Mouse (Mus musculus) cerebellum, postnatal 25 days (tissue): ENCODE results near the gene Olfr19.
"Not testable (repeated sequence)": the region's sequence is repeated elsewhere in the genome, so short reads cannot be mapped to it uniquely, and the experiment has no call there.

Experiments used
- DNase-seq, 2 experiments: peaks; one replicate each; pipeline ENCODE4 v3.0.0; 2021; ENCODE audit warnings: mixed read lengths in 2 of 2

Olfr19 gene

DNA sequence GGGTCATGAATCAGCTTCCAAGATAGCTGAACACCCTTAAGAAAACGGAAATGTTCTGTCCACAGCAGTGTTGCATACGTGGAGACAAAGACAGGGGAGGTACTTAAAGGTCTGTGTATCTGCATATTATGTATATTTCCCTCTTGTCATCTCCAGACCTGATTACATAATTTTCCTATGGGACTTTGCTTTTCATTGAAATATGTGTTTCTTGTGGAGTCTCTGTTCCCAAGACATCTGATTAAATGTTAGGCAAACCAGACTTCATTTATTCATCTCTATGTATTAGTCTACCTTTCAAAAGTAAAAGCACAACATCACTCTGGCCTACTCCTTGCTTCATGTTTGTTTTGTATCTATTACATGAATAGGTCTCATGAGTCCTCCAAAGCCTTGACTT, at the start of gene Olfr19:
Olfr19 (minus strand) TSS at position 101 of the 400 bp plus-strand sequence.
- DNase-seq: no peak

DNA sequence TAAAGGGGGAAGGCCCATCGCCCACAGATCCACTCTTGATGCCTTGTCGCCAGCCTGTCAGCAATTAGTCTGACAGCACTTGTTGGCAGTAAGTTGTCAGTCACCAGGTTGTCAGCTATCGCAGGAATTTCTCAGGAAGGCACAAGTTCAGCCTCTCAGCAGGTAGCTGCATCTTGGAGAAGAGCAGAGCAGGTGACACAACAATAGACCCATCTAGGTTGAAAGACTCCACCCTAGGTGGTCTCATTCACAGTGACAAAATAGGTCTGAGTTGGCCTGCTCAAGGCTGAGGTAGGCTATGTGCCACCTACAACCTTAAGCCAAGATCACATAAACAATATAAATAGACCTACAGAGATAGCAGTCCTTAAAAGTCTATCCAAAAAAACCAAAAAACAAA, 8.8 kb upstream of the Olfr19 start:
- no peak for DNase-seq

DNA sequence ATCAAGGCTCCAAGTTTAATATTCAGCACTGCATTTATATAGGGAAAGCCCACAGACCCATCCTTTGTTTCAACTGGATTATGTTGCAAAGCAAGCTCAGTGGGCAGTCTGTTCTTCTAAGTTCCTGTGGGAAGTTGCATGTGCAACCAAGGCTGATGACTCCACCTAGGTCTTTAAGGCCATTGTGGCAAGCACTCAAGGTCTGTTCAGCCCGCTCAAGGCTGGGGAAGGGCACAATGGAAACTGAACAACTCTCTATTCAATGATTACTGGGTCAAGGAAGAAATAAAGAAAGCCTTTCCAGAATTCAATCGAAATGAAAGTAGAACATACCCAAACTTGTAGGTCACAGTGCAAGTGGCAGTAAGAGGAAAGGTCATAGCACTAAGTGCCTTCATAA, 7.8 kb upstream of the Olfr19 start:
- no peak for DNase-seq

DNA sequence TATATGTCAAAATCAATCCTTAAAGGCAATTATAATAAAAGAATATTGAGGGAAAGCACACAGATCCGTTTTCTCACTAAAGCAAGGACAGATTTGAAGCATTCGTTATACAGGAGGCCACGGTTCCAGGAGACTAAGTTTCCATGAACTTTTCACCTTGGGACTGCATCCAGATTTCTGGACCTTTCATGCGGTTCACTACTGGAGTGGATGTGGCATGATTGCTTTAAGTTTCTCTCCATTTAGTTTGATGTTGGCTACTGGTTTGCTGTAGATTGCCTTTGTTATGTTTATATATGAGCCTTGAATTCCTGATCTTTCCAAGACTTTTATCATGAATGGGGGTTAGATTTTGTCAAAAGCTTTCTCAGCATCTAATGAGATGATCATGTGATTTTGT, 11.2 kb downstream of the Olfr19 start:
- DNase-seq: no peak

DNA sequence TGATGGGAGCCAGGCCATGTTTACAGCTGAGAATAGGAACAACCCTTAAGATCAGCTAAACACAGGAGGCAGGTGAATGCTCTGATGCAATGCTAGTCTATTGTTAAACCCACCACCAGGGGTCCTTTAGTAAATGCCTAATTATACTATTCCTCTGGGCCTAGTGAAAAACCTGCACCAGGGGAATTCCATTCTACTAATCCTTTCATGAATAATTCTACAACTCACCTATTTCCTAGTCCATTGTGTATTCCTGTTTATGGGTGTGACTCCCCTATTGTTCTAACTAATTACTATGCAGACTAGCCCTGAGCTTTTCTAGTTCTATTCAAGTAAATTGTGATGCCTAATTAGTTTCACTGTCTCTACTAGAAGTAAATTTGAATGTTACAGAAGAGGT, 11.7 kb downstream of the Olfr19 start:
- DNase-seq: not testable (repeated sequence)

DNA sequence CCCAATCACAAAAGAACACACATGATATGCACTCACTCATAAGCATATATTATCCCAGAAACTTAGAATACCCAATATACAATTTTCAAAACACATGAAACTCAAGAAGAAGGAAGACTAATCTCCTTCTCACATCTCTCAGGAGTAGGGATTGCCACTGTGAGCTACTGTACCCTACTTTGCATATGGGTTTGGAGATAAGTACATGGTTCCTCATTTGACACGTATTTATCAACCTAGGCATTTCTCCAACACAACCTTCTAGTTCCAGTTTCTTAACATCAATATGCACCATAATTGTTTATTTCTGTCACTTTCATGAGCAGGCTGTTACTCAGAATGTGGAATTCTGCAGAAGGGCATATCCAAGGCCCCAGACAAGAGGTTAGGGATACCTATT, 31.1 kb downstream of the Olfr19 start:
- DNase-seq: no peak

DNA sequence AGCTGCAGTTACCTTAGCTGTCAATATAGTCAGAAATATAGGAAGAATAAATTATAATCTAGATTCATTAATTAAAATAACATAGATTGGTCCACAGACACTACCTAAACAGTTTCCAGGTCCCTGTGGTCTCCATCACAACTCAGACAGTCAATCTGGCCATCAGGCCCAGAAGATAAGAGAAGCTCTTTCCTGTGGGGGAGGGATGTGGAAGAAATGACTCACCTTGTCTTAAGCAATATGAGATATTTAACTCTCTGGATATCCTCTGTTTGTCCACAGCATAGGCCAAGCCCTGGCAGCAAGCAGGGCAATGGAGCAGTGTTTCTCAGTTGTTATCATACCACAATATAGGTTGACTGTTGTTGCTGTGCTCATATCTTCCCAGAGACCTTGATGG, 42.5 kb downstream of the Olfr19 start:
- no peak for DNase-seq
